Mouse (Mus musculus): Measurements from ENCODE around the gene Adamts12.
A peak's percentile ranks its signal among the peaks of the same experiment; 100 is the strongest.

Gene Adamts12

DNA sequence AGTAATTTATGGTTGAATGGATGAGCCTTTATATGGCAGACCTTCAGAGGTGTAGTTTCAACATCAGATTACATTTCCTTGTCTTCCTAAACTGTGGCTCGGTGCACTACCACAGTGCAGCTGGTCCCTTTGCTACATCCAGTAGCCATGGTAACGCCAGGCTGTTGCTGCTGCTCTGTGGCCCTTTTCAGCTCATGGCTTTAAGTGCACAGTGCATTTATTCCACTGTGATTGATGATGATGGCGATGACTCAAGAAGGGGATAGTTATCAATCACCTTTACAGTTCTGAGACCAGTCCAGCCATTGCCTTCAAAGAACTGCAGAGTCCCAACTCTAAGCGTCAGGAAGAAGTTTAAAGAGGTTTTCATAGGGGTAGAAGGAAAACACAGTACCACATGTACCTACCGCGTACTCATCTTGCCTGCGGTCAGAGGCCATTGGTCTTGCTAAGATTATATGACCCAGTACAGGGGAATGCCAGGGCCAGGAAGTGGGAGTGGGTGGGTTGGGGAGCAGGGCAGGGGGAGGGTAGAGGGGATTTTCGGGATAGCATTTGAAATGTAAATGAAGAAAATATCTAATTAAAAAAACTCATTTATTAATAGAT, 18.5 kb downstream of the Adamts12 start:
- DNase-seq (ENCODE audit: low spot score) = peak; percentile 23

DNA sequence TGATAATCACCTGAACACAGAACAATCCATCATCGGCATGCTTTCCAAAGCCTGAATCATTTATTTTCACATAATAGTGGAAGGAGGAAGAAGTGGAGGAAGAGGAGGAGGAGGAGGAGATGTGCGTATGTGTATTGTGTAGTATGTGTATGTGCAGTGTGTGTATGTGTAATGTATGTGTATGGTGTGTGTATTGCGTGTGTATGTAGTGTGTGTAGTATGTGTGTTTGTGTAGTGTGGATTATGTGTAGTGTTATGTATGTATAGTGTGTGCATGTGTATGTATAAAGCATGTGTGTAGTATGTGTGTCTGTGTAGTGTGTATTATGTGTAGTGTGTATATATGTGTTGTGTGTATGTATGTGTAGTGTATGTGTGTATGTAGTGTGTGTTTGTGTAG, 19.1 kb downstream of the Adamts12 start:
- DNase-seq (ENCODE audit: low spot score) = no peak

DNA sequence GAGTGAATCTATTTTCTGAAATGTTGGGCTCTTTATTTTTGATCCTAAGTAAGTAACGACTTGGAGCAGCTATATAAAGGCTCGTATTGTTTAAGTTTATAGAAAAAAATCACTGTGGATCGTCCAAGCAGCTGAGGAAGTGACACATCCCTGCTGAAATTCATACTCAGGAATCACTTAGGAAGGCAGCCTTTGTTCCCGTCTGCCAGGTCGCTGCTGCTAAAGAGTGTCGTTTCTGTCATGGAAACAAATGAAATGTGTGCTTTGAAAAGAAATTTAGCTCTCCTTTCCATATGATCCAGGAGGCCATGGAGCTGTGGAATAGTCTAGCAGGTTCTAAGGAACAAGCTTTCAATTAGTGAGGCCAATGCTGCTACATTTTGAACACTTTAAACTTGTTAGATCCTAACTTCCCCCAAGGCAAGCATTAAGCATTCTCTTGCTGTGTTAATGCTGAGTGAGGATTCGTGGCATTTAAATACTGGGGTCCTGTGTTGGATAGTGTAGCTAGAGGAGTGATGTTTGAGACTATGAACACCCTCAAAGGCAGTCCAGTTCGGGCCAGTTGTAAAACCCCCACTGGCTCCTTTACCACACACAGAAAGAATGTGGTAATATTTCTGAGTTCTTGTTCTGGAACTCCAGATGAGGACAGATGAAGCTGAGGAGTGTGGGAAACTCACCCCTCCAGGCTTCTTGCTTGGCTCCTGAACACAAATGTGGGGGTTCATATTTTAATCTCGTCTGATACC, 19.8 kb downstream of the Adamts12 start:
- DNase-seq (ENCODE audit: low spot score) = no peak

DNA sequence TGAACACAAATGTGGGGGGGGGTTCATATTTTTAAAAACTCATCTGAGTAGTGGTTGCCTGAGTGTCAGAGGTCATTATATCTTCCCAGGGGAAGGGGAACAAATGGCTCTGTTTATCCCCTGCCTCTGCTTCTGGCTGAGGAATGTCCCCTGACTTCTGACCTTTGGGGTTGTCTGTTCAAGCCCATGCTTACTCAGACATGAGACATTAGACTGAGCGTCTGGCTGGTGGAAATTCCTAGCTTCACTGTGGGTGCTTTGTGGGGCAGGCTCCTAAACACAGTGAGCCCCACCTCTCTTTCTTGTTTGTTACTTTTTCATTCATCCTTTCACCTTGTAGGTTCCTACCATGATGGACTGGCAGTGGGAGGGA, 20.4 kb downstream of the Adamts12 start:
- no peak for DNase-seq (ENCODE audit: low spot score)

DNA sequence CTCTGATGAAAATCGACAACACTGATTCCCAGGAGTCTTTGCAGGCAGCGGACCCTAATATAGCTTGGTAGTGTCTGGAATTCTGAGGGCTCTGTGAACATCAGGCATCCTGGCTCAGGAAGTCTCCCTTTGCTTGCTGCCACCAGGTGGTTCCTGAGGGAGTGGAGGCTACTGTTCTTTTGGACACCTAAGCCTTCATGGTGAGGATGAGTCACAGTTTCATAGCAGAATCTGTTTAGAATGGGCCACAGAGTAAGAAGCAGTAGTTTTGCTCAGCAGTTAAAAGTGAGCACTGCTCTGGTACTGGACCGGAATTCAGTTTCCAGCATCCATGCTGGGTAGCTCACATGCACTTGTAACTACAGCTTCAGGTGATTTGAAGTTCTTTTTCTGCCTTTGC, 24.9 kb downstream of the Adamts12 start:
- no peak for DNase-seq (ENCODE audit: low spot score)

DNA sequence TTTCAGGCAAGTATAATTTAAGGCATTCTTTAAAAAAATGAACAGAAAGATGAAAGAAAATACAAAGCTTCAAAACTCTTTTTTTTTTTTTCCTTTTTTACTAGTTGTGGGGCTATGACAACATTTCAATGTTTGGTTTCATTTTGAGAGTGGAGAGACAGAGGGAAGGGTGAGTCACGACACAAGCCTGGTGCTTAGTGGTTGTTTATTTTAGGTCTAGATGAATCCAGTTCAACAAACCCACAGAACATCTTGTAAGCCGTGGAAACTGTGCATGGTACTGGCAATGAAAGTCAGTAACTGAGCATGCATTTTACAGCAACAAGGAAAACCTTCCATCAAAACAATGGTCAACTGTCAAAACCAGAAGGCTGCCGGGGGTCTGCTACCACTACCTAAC, 31.0 kb downstream of the Adamts12 start:
- no peak for DNase-seq (ENCODE audit: low spot score)

DNA sequence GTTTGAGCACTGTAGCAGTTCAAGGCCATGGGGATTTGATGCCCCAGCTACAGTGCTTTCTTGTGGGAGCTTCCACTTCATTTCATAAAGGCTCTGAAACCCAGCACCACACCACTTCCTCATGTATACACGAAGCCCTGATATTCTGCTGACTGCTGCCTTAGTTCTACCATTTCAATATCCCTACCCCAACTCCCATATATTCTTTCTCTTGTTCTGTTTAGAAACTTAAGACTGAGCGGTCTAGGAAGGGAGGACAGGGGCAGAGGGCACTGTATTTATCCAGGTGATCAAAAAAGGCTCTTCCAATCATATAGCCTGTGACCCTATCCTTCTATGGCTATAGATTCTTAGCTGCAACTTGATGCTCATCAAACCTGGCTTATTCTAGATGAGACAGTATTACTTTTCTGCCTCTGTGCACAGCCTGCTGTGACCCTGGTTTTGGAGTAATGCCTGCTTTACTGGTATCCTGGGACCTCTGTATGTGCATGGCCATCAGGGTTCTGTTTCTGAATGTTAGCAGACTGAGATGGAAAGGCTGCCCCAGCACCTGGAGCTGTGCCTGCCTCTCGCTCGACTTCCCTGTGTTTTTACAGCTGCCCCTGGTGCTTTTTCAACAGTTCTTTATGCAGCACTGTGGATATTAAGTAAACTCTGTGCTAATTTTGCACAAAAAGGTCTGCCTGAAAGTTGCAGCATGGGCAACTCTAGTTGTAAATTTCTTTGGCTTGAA, 33.5 kb downstream of the Adamts12 start:
- DNase-seq (ENCODE audit: low spot score) = no peak

DNA sequence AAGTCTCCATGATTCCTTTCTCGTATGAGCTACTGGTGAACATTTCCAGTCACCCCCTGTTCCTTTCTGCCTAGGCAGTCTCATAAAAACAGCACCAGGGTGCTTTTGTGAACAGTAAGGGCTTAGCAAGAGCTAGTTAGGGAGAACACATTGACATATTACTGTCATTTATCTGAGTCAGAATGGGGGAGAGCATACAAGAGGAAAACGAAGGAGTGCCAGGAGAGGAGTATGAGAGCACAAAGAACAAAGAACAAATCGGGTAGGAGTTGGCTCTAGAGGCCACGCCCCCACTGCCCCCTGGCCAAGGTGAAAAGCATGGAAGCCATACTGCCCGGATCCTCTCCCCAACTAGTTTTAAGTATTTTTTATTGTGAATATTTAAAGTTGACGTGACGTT, 34.4 kb downstream of the Adamts12 start:
- no peak for DNase-seq (ENCODE audit: low spot score)

DNA sequence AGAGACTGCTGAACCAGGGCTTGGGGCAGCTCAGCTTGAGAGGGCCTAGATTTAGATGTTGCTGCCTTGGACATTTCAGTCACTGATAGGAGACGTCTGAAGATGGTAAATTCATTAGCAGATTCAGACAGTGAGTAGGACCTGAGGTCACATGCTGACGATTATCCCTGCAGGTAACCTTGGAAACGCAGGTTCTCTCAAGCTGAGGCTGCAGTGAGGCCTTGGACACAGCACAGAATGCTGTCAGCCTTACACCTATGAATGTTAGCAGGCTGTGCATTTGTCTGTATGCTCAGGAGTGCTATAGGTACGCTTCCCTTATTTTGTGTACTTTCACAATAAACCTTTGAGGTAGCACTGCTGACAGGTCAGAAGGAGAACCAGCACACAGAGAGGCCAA, 36.3 kb downstream of the Adamts12 start:
- DNase-seq (ENCODE audit: low spot score) = no peak

DNA sequence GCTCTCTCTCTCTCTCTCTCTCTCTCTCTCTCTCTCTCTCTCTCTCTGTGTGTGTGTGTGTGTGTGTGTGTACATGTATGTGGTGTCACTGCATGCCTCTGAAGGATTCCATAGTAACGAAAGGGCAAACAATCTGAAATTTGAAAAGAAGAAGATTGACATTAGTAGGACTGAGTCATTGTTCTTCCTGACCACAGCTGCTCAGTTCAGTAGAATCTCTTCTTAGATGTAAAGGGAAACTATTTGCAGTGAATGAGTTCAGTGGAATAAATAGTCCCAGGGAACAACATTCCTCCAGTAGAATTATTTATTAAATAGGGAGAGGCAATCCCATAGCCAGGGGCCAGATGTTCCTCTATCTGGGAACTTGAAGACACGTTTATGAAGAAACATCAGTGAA, 40.5 kb downstream of the Adamts12 start:
- no peak for DNase-seq (ENCODE audit: low spot score)

DNA sequence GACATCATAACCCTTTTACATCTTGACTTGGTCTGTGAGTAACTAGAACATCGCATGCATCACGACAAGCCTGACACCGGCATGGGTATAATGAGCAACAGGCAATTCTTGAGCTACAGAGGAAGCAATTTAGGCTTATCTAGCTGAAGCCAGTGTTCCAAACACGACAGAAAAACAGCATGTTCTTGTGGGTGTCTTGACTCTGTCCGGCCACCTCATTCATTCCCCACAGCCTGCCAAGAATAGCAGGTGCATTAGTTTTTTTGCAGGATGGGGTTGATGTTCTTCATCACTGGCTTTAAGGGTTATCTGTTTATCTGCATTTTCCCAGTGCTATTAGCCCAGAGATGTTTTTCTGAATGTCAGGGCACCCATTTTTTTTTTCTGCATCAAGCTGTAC, 42.8 kb downstream of the Adamts12 start:
- no peak for DNase-seq (ENCODE audit: low spot score)

DNA sequence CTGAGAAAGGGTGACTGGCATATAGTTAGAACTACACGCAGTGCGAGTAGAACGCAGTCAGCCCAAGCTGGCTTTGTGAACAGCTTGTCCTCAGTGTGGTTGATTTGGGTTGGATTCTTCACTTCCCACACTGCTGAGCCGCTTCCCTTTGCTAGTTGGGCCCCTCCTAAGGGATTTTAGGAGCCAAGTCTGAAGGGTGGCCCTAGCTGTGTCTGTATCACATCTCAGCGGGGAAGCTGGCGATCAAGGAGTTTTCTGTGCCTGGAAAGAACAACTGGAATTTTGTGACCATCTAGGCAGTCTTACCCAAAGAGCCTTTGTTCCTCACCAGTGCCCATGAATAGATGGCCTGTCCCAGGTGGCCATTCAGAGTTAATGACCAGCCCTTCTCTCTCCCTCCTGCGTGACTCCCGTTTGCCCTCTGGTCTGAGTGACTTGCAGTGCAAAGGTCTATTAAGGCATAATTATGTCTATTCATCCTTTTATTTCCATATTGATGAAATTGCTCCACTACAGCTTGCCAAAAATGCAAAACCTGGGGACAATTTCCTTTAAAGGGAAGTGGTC, 50.1 kb downstream of the Adamts12 start:
- peak; percentile 15 for DNase-seq (ENCODE audit: low spot score)

DNA sequence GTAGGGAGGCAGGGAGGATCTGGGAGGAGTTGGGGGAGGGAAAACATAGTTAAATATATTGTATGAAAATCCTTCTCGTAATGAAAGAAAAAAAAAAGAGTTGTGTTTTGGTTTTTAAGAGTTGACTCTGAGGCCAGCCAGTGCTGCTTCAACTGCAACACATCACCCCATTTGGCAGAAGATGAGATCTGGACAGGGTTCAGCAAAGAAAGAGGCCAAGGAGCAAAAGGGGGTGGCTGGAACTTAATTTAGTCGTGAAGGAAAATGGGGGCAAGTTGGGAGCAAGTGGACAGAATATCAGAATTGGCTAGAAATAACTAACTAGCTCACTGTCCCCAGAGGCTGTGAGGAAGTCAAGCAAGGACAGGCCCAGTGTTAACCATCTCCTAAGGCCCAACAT, 51.7 kb downstream of the Adamts12 start:
- no peak for DNase-seq (ENCODE audit: low spot score)

DNA sequence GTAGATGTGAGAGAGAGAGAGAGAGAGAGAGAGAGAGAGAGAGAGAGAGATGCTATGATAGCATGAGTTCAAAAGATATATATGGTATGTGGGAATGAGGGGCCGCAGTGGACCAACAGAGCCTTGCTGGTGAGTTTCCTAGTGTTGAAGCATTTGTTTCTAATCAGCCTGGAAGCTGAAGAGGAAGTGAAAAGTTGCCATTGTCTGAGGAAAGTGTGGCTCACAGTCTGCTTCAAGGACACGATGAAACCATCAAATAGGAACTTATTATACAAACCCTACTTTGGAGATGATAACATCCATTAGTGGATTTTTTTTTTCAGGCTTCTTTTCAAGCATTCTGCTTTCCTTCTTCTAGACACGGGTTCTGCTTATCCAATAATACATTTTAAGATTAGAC, 52.3 kb downstream of the Adamts12 start:
- DNase-seq (ENCODE audit: low spot score) = no peak

DNA sequence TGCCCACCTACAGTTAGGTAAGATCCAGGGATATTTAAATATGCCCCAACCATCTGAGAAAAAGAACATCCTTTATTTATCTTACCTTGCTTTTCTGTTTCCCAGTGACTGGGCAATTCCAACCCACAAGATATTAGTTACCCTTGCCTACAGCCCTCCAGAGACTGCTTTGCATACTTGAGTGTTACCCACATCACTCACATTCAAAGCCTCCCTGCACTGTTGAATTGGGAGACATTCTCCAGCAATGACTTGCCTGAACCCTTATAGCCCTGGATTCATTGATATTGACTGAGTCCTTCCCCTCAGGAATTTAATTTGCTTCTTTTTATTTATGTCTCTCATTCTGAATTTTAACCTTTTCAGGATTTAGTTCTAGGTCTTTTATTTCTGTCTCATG, 53.8 kb downstream of the Adamts12 start:
- no peak for DNase-seq (ENCODE audit: low spot score)

DNA sequence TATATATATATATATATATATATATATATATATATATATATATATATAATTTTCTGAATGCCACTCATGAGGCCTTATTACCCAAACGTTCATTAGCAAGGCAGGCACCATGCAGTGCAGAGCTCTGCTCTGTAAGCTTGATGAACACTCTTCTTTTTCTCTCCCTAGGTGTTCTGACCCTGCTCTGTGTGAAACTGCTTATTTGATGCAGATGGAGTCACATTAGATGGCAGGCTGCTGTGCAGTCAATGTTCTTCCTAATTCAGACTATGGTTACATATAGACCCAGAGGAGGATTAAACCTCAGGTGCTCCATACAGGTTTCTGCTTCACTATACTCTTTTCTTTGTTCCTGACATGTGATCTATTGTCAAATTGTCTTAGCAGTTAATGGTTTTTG, 57.1 kb downstream of the Adamts12 start:
- DNase-seq (ENCODE audit: low spot score) = no peak

DNA sequence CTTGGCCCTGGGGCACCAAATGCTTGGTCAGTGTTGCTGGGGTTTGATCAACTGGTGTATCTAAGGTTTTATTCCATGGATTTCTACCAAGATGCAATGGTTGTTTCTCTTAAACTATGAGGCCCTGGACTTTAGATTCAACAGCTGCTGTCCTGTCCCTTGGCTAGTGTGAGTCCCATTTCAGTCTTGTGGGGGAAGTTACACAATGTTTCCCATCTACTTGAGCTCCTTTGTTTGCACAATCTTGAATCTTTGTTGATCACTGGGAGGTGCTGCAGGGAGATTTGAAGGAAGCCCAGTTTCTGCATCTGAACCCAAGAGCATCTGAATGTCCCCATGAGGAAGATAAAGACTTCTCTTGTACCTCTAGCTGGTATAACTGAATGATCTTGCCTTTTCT, 60.8 kb downstream of the Adamts12 start:
- no peak for DNase-seq (ENCODE audit: low spot score)

DNA sequence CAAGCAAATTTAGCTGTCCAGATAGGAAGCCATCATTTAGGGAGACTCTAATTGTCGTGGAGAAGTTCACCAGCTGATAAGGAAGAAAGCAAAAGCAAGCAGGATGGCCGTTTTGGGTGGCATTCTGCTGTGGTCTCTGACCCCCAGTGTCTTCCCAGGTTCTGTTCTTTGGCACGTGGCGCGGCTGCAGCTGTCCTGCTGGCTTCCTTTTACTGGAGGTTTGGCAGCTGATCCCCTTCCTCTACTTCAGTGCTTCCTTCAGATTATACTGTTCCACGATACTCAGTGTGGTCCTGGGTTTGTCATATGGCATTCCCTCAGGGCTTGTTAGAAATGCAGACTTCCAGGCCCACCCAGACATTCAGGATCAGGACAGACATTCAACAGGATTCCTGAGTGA, 63.9 kb downstream of the Adamts12 start:
- no peak for DNase-seq (ENCODE audit: low spot score)

DNA sequence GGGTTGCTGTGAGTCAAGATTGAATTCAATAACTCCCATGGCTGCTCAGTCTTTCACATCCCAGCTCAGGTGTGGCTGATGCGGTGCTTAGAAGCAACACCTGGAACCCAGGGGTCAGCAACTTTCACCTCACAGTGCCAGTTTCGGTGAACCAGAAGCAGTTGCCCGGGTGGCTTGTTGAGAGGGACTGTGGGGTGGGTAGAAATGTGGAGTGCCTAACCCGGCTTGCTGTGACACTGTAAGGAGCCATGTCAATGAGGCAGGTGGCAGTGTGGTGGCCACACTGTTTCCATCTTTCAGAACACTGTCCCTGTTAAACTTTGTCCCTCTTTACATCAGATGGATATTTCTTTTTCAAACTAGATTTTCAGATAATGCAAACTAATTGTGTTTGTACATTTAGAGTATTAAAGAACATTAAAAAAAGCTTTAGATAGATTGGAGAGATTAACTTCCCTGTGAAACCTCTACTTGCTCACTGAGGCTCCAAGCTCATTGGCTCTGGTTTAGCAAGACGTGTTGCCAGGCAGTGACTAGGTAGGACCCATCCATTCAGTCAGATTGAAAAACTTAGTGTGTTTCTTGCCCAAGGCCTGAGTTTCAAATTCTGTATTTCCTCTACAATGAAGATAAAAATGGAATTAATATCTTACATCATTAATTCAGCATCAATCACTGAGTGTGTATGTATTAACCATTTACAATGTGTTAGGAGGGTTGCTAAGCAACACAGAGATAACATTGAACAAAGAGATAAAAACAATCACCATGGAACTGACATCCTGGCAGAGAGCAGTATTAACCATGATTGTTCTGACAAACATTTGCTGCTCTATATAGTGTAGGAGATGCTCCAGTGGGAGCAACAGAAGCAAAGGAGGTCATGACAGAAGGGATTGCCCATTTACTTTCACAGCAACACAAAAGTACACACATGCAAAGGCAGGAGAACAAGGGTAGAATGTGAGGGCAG, 68.3 kb downstream of the Adamts12 start:
- DNase-seq (ENCODE audit: low spot score) = no peak

DNA sequence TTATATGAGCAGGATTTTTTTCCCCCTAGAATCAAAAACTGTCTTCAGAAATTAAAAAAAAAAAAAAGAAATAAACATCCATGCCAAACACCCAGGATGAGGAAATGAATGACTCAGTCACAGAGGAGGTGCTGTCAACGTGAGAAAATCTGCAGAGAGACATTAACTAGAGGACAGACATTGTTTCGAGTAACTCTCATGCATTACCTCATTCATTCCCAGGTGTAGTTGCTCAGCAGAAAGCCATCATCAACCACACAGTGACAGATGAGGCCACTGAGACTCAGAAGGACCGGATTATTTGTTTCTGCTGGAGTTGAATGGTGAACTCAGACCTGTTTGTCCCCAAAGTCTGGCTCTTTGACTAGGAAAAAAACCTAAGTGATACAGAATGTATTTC, 81.0 kb downstream of the Adamts12 start:
- DNase-seq (ENCODE audit: low spot score) = no peak

DNA sequence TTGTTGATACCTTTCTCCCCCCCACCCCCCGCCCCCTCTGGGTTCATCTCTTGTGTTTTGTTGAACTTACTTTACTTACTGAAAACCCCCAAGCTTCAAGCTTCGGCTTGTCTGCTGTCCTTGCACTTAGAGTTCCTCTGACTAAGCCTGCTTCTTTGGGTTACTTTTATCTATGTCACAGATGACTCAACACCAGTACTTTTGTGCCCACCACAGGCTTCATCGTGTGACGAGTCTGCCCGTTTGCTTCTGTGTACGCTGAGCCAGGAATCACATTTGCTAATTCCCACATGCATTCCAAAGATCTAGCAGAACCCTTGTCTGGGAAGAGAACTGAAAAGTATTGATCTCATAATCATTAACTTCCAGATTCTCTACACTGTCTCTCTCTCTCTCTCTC, 94.8 kb downstream of the Adamts12 start:
- no peak for DNase-seq (ENCODE audit: low spot score)

DNA sequence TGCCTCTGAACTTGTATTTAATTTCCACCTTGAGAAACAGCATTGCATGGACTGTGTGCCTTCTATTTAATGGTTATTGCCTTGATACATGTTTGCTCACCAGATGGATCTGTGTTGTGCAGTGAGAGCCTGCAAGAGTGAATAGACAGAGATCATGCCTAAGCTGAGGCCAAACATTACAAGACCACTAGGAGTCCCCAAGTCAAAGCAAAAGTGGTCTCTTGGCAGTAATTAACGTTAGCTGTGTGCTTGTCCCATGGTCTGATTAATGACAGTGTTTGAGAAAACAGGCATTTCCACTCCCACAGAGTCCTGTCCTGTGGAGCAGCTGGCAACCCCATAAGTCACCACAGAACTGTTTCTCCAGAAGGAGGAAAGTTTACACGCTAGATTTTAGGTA, 96.2 kb downstream of the Adamts12 start:
- no peak for DNase-seq (ENCODE audit: low spot score)
